Mouse (Mus musculus) thymus, postnatal 0 days (tissue): ENCODE measurements at regions not wholly inside any gene's neighbourhood (a gene's known extent, or its start where the extent isn't known, plus 50 kb on each side); places are given as distances from the start of the nearest gene placed in this dataset.

Source experiments
- DNase-seq: peaks from one replicate; pipeline ENCODE4 v3.0.0-alpha.2; 2015; ENCODE audit warnings: low spot score

GRCm38 (mm10) chrX:58445624-58446323, 423.3 kb downstream of the Zic3 start:
- DNase-seq: no peak

- no peak for DNase-seq
Observed at GRCm38 (mm10) chrX:58447605-58448004, 425.1 kb downstream of the Zic3 start.

GRCm38 (mm10) chrX:58469683-58470082, 439.5 kb upstream of the 4930550L24Rik start:
- no peak for DNase-seq

- no peak for DNase-seq
Observed at GRCm38 (mm10) chrX:58470986-58471385, 438.2 kb upstream of the 4930550L24Rik start.

- DNase-seq: peak; percentile 2
Observed at GRCm38 (mm10) chrX:58490861-58491260, 418.3 kb upstream of the 4930550L24Rik start.

- DNase-seq: no peak
Observed at GRCm38 (mm10) chrX:58503573-58503972, 405.6 kb upstream of the 4930550L24Rik start.

- DNase-seq: no peak
Observed at GRCm38 (mm10) chrX:58514925-58515324, 394.2 kb upstream of the 4930550L24Rik start.
